Comparison of ENCODE assay signal across 7 mouse cellular contexts in the genomic region with DNA sequence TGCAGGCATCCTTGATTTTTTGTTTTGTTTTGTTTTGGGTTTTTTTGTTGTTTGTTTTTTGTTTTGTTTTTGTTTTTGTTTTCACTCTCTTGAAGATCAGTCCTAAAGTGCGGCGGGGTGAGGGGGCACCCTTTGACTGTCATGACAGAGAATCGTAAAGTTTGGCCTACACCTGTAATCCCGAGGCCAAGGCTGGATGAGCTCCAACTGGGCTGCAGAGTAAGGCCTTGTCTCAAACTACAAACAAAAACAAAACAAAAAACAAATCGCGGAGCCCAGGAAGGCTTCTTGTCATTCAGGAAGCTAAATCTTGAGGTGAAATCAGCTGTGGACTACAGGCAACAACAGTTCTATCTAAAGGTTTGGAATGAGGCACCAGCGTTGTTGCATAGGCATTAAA. TPM values are rescaled to one million over a fixed set of nuclear protein-coding genes. Genes with fewer than 3 reads are reported as not detected.
DNase-seq lines count a peak whose midpoint lies in the region; ATAC-seq and TF ChIP-seq lines count a peak whose summit lies in the region.

No protein-coding gene starts in this region.

- no peaks in the 10 kb centered on the region for H3K36me3 ChIP-seq in neural tube, embryonic 11.5 days (ENCODE audit: control insufficient read depth, insufficient read depth, low read length)
- no peaks in the 10 kb centered on the region for H3K36me3 ChIP-seq in heart, postnatal 0 days (replicated peaks; ENCODE audit: control insufficient read depth, insufficient read depth, low read length)
- no peaks in the 10 kb centered on the region for H3K36me3 ChIP-seq in midbrain, embryonic 16.5 days (ENCODE audit: control insufficient read depth, insufficient read depth, low read length)

- H3K4me3 ChIP-seq in neural tube, embryonic 11.5 days (ENCODE audit: low read depth, low read length): peak overlapping the region; percentile 70
- peak overlapping the region; percentile 72 for H3K4me3 ChIP-seq in heart, postnatal 0 days (ENCODE audit: low read depth, low read length)
- peak overlapping the region; percentile 68 for H3K4me3 ChIP-seq in midbrain, embryonic 16.5 days (ENCODE audit: low read depth, low read length)

- no peak for ATAC-seq in neural tube, embryonic 11.5 days (ENCODE audit: insufficient read depth, low FRiP score, low TSS enrichment)
- no peak for ATAC-seq in heart, postnatal 0 days (ENCODE audit: insufficient read depth, low read depth)
- no peak for ATAC-seq in midbrain, embryonic 16.5 days

- WGBS in neural tube, embryonic 11.5 days: 56% methylated on average over 7 of the region's 7 CpGs
- WGBS in heart, postnatal 0 days: 48% methylated on average over 7 of the region's 7 CpGs
- WGBS in midbrain, embryonic 16.5 days: 39% methylated on average over 7 of the region's 7 CpGs

- peak overlapping the region; percentile 86 for H3K9ac ChIP-seq in neural tube, embryonic 11.5 days (ENCODE audit: low read length)
- peak overlapping the region; percentile 84; the same call in 1 of the 2 replicates for H3K9ac ChIP-seq in heart, postnatal 0 days (replicated peaks; ENCODE audit: low read depth, low read length)
- peak overlapping the region; percentile 88 for H3K9ac ChIP-seq in midbrain, embryonic 16.5 days (ENCODE audit: low read depth, low read length)

- peak overlapping the region; percentile 64 for H3K4me2 ChIP-seq in neural tube, embryonic 11.5 days (ENCODE audit: low read depth)
- H3K4me2 ChIP-seq in heart, postnatal 0 days (ENCODE audit: low read depth, low read length): peak overlapping the region; percentile 90
- peak overlapping the region; percentile 71 for H3K4me2 ChIP-seq in midbrain, embryonic 16.5 days (ENCODE audit: low read length)

- no peak for TF ChIP-seq EP300 in heart, postnatal 0 days (IDR thresholded peaks at IDR 0.05; ENCODE audit: low read depth)

- H3K9me3 ChIP-seq in neural tube, embryonic 11.5 days (ENCODE audit: control insufficient read depth, low read length): no peaks in the 10 kb centered on the region
- H3K9me3 ChIP-seq in heart, postnatal 0 days (replicated peaks; ENCODE audit: control insufficient read depth, low read length): no peaks in the 10 kb centered on the region
- H3K9me3 ChIP-seq in midbrain, embryonic 16.5 days (replicated peaks; ENCODE audit: control insufficient read depth, low read length, poor library complexity, severe bottlenecking): no peaks in the 10 kb centered on the region

- TF ChIP-seq CTCF in heart, postnatal 0 days (IDR thresholded peaks at IDR 0.05; ENCODE audit: low read depth): no peak

- no peak overlapping the region for H3K27ac ChIP-seq in neural tube, embryonic 11.5 days (ENCODE audit: low read depth, low read length)
- H3K27ac ChIP-seq in heart, postnatal 0 days (ENCODE audit: low read depth): no peak overlapping the region
- H3K27ac ChIP-seq in midbrain, embryonic 16.5 days (ENCODE audit: low read length): peak overlapping the region; percentile 96

- no peaks in the 10 kb centered on the region for H3K27me3 ChIP-seq in neural tube, embryonic 11.5 days (ENCODE audit: control insufficient read depth, insufficient read depth, low read length)
- no peaks in the 10 kb centered on the region for H3K27me3 ChIP-seq in heart, postnatal 0 days (ENCODE audit: control insufficient read depth, insufficient read depth, low read length)
- no peaks in the 10 kb centered on the region for H3K27me3 ChIP-seq in midbrain, embryonic 16.5 days (ENCODE audit: control insufficient read depth, insufficient read depth, low read depth, low read length)

- peaks cover 5% of the 10 kb centered on the region; the same call in 1 of the 2 replicates for H3K4me1 ChIP-seq in neural tube, embryonic 11.5 days (ENCODE audit: control insufficient read depth, insufficient read depth, low read length)
- H3K4me1 ChIP-seq in heart, postnatal 0 days (ENCODE audit: control insufficient read depth, insufficient read depth): peaks cover 5% of the 10 kb centered on the region; the same call in 1 of the 2 replicates
- H3K4me1 ChIP-seq in midbrain, embryonic 16.5 days (ENCODE audit: control insufficient read depth, insufficient read depth, low read length): peaks cover 17% of the 10 kb centered on the region

- DNase-seq in neural tube, embryonic 11.5 days (ENCODE audit: low spot score): no peak
- no peak for DNase-seq in neural tube, embryonic 10.5 days (ENCODE audit: extremely low spot score, low spot score)
- peak; percentile 66 to 68 for DNase-seq in cerebellum, postnatal 36 days
- DNase-seq in heart, postnatal 0 days (ENCODE audit: low spot score): no peak
- peak; percentile 48 to 56 for DNase-seq in kidney, postnatal 25 days
- no peak for DNase-seq in spleen, postnatal 14 days (ENCODE audit: low spot score in 2 of 2)

RNA-seq across cellular contexts. Expression of gene Specc1l, which starts 1.1 kb away (rescaled TPM):
- polyA plus RNA-seq in neural tube, embryonic 11.5 days (2014; fragmentation: Nextera tagmentation; extraction: Ambion mirVana): 21.8 and 23.0 TPM in 2 replicates
- 23.4 and 28.5 TPM in 2 replicates for total RNA-seq in heart, postnatal 0 days (2014; rRNA removed; ENCODE audit: low replicate concordance)
- 11.4 and 13.3 TPM in 2 replicates for polyA plus RNA-seq in heart, postnatal 0 days (2015; fragmentation: Nextera tagmentation; extraction: Ambion mirVana)
- 30.9 and 33.5 TPM in 2 replicates for polyA plus RNA-seq in midbrain, embryonic 16.5 days (2015; fragmentation: Nextera tagmentation; extraction: Ambion mirVana)

Comparison
In these comparisons a context has a peak if more than half of its experiments do, and no peak if none do; other contexts are left out.
1. DNase-seq: peak in cerebellum, postnatal 36 days (2 of 2) and kidney, postnatal 25 days (2 of 2); none in neural tube, embryonic 11.5 days (single experiment), neural tube, embryonic 10.5 days (single experiment), heart, postnatal 0 days (single experiment) and spleen, postnatal 14 days (0 of 2).
2. Peak in every context shown above with its lines, with median percentiles within 50 percentile points of each other: H3K4me2 ChIP-seq, H3K4me3 ChIP-seq and H3K9ac ChIP-seq.